Mouse (Mus musculus): ENCODE data around the gene Samm50.

The Samm50 gene

DNA sequence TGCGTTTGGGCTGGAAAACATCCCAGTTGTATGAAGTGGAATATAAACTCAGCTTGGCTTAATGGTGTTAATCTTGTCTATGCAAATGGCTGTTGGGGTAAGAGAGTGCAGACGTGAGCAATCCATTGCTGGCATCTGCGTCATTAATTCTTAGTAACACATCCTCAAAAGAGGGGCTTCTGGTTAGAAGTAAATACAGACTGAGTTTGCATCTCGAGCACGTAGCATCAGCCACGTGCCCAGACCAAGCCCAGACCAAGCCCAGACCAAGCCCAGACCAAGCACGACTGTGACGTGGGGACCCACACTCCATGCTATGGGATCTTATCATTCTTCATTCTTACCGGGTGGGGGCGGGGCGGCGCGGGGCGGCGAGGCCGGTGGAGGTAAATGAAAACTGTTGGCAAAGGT is 47.0 kb downstream of the Samm50 start:
- DNase-seq: no peak

DNA sequence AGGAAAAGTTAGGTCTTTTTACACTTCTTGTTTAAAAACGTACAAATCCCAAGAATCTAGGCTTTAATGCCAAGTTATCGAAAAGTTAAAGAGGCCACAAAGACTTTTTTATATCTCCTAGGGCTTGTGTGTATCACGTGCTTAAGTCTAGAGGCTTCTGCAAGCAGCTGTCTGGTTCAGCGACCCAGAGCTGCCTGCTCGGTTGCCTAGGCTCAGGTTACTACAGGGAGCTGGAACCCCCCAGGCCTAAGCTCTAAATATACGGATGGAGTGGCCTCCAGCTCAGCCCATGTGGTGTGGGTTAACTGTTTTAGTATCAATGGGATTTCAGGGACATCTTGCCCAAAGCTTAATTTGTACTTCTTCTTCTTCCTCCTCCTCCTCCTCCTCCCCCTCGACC is 49.5 kb downstream of the Samm50 start:
- DNase-seq: no peak

DNA sequence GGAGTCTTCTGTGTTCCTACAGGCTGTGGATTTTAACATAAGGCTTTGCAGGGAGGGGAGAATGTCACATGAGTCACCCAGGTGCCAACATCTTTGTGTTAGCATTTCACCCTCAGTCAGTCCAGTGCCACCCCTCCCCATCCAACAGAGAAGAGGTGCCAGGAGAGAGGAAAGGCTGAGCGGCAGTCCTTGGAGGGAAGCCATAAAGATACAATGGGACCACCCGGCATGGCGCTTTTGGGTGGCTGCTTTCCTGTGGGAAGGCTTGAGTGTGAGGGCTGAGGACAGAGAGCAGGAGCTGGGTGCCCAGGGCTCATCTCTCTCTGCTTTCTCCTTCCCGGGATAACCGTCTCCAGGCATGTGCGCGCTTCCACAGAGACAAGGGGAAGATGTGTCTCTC is 53.1 kb downstream of the Samm50 start:
- DNase-seq: peak; percentile 23

DNA sequence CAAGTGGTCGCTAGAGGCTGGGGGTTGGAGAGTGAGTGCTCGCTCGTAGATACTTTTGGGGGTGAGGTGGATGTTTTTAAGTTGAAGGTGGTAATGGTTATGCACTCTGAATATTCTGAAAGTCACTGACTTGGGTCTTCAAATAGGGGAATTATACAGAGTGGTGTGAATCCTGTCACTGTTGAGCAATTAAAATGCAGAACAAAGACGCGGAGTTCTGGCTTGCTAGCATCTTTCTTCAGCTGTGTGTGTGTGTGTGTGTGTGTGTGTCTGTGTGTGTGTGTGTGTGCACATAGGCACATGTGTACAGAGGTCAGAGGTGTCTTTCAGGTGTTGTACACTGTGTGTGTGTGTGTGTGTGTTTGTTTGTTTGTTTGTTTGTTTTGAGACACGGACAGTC is 54.2 kb downstream of the Samm50 start:
- peak; percentile 16 for DNase-seq

DNA sequence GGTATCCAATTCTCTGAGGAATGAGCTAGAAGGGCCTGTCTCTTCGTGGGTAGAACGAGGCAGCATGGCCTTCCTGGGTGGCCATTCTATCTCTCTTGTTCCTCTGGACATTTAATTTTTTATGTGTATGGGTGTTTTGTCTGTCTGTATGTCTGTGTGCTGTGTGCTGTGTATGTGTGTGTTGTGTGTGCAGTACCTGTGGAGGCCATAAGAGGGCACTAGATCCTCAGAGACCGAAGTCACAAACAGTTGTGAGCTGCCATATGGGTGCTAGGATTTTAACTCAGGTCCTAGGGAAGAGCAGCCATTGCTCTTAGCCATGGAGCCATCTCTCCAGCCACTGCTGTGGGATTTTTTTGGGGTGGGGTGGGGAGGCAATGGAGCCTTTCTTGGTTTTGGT is 55.3 kb downstream of the Samm50 start:
- no peak for DNase-seq

DNA sequence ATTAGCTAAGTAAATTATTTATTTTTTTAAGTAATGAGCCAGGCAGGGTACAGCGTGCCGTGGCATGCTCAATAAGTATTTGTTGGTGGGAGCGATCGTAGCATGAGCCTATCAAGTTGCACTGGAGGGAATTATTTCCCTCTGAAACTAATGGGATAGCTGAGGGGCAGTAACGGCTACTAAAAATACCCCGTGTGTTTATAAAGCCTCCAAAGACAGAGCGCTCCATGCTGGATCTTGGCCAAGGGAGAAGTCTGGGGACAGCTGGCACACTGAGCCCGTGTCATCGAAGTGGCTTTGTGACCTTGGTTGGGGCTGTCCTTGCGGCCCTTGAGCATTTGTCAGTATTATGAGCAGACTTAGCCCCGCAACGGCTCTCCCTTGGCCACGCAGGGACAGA is 59.2 kb downstream of the Samm50 start:
- peak; percentile 79 for DNase-seq

DNA sequence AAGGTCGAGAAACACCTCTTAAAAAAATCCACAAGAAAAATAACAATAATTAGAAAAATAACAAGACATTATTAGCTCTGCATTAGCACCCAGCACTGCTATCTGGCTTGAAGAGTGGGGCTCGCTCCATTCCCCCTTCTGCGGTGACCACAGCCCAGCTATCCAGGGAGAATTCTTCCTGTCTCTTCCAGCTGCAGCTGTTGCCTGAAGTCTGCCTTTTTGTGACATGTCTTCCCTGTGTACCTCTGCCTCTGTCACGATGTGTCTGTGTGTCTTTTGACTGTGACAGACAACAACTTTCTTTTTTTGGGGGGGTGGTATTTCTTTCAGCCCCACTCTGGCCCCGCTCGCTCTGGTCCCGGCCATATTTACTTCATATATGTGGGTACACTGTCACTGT is 60.6 kb downstream of the Samm50 start:
- DNase-seq: no peak

DNA sequence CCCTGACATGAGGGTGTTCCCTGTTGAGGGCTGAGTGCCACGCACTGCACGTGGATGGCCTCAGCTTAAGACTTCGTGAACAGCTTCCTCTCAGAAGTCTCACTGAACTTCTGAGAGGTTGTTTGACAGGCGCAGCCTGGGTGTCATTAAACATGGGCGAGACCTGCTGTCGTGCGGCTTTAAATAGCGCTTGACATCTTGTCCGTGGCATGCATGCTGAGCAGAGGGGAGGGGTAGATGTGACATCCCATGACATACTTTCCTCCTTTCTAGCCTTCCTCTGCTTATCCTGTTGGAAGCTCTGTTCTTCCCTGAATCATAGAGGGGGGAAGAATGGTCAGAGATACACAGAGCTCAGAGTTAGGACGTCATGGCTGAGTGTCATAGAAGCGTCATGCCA is 61.7 kb downstream of the Samm50 start:
- peak; percentile 49 for DNase-seq

DNA sequence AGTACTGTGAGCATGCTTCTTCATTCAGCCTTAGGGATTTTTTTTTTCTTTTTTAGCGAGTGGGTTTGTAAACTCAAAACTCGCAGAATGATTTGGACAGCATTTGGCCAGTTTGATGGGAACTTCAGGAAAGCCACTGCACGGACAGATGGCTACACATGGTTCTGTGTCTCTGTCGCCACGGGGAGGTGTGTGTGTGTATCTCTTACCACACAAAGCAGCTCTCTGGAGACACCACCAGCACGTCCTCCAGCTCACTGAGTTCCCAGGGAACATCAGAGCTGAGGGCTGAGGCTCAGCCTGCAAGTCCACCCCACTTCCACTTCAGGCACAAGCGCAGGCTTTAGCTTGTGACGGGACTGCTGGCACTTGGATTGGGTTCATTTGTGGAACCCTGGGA is 62.3 kb downstream of the Samm50 start:
- no peak for DNase-seq

DNA sequence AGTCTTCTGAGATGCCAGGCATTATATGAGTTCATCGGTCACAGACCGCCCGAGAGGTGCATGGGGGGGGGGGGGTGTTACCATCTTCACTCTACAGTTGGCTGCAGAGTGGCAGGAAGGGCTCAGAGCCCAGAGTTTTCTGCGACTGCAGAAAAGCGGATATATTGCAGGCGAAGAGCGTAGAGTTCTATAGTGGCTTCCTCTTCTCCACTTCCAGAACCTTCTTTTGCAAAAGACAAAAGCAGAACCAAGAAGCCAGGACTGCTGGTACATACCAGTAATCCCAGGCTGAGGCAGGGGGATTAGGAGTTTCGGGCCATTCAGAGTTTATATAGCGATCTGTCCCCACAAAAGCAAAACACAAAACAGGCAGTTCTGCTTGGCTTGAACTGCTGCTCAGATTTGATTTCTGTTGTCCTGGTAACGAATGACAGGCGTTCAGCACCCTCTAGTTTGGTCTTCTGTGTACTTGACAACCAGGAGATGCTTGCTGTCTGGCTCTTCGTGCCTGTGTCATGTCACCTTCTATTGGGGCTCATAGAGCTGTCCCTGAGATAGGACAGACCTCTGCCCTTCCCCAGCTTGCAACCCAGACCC is 64.3 kb downstream of the Samm50 start:
- peak; percentile 10 for DNase-seq

DNA sequence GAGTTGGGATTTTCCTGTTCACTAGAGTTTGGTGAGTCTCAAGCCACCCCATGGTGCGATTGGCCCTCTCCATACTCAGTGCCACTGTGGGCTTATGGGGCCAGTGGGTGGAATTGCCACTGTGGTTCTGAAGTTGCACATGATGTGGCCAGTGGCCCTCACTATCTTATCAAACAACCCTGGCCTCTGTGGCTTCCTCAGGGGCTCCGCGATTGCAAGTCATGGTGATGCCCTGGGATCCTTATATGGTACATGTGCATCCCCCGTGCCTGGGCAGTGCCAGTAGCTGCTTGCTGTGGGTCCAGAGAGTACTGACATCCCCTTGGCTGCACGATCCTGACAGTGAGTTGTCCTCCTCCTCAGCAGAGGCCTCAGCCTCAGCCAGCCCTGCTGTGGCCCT is 64.8 kb downstream of the Samm50 start:
- no peak for DNase-seq

DNA sequence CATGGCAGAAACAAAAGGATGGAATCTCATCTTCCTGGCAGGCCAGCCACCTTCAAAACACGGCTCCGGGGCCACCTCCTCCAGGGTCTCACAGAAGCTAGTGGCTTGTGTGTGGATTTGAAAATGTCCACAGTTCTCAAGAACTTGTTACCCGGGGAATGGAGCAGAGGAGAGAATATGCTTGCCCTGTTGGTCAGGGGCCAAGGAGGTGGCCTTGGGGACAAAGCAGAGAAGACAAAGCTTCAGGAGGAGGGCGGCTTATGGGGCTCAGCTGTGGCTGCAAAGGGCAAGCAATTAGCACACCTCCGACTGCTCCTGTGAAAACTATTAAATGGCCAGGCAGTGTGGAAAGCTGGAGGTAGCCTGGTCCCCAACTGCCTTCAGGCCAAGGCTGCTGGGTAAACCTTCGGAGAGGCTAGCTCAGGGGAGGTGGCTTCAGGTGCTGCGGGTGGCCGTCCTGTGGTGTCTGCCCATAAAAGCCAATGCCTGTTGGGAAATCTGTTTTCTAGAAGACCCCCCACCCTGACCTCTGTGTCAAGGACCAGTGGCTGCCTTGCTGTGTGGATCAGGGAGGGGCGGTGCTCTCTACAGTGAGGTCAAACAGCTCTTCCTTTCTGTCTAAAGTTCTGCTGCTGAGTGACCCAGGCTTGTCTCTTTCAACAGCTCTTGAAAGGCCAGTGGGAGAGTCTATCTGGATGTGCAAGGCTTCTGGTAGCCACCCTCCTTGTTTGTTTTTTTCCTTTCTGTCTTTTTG is 66.7 kb downstream of the Samm50 start:
- DNase-seq: no peak

DNA sequence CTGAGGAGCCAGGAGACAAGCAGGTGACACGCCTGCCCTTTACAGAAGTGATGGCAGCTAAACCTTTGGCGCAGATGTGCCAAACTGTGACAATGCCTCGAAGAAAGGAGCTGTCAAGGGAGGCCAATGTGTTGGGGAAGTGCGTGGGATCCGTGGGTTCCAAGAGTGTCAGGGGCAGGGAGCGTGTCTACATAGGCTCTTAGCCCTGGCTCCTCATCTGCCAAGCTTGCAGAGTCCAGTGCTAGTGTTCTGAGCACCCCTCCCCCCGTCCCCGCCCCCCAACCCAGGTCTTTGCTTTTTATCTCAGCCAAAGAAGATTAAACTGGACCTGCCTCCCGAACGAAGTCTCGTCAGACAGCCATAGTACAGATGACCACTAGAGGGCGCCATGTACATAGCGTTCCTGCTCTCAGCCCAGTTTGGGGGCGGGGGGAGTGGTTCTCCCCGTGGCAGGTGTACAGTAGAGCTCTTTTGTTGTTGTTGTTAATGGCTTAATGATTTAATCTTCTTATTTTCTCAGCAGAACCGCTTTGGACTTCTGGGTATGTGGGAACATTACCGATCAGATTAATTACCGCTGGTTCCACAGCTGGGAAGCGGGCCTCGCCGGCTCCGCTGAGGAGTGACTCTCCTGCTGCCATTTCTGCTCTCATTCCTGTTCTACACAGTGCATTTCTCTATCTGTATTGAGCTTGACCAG is 68.2 kb downstream of the Samm50 start:
- DNase-seq: peak; percentile 79

DNA sequence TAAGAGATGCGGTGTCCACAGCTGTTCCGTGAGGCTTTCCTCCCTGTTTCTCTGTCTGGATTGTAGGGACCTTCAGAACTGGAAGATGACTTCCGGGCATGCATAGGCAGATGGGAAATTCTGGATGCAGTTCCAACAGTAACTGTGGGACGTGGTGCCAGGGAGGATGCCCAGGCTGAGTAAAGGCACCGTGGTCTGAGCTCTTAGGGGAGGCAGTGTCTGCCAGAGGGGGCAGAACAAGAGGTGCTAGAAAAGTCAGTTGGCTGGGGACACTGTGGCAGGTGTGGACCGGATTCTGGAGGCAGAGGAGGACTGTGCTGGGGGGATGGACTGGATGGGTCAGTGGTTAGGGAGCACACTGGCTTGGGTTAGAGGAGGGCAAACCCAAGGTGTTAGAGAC is 70.6 kb downstream of the Samm50 start:
- no peak for DNase-seq

DNA sequence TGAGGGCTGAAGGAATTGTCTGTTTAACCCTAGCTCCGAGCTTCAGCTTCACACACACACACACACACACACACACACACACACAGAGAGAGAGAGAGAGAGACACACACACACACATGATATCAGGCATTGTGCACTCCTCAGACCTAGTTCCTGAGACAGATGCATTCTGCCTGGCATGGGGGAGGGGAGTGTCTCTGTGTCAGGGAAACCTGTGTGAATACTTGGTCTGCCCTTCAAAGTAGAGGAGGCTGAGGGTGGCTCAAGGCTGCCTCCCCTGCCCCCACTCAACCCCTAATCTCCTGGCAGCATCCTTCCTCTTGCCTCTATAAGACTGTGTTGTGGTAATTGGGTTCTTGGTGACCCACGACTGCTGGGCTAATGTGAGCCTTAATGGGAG is 71.5 kb downstream of the Samm50 start:
- no peak for DNase-seq

DNA sequence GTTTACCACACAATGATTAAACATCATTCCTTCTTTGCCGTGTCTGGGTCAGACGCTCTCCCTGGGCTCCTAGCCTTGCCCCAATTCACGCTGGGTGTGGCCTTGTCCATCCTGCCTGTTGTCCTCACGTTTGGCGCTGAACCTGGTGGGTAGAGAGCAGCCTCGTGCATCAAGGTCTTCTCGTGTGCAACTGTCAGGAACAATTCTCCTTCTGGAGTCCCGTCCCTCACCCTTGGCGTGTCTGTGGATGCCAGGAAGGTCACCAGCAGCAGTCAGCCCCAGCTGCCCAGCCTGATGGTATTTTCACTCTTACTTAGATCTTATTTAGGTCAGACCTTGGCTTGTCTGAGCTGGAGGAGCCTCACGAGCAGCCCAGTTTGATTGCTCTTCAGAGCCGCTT is 73.1 kb downstream of the Samm50 start:
- no peak for DNase-seq

DNA sequence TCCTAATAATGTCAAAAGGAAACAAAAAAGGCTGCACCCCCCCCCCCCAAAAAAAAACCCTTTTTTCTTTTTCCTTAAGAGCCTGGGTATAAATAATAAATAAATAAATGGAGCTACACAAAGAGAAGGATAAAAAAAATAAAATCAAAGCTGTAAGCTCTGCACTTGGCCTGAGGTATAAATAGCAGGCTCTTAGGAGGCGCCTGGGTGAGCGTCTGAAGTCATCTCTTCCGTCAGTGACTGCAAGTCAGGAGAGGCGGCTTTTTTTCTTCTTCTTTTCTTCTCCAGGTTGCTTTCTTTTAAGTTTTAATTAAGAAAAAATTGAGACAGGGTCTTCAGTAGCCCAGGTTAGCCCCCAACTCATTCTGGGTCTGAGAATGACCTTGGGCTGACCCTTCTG is 74.2 kb downstream of the Samm50 start:
- no peak for DNase-seq

All from lung, postnatal 36 days (tissue).